Mouse (Mus musculus): ENCODE measurements around the gene Oat.

Gene Oat

GRCm38 (mm10) chr7:132576116-132576650 is at the start of gene Oat:
Gene Oat (minus strand): TSS chr7:132576398.
- Histone ChIP-seq H3K4me1 (replicated peaks; ENCODE audit: low read depth, low read length) (peaks cover 20% of the 10 kb centered on the region), H3K36me3 (ENCODE audit: insufficient read depth, low read length) (no peaks in the 10 kb centered on the region), H3K27me3 (ENCODE audit: insufficient read depth, low read length) (peaks cover 43% of the 10 kb centered on the region), H3K9me3 (ENCODE audit: low read length) (no peaks in the 10 kb centered on the region), H3K4me3 (replicated peaks; ENCODE audit: low read length) (peak within 1 kb of the TSS; percentile 90)
- TF ChIP-seq CTCF (conservative IDR thresholded peaks at IDR 0.05; ENCODE audit: low read length) (no peak), POU5F1 (IDR thresholded peaks at IDR 0.05; ENCODE audit: borderline replicate concordance, low read length) (no peak), NANOG (IDR thresholded peaks at IDR 0.05; ENCODE audit: borderline replicate concordance, low read length) (no peak)

GRCm38 (mm10) chr7:132624161-132624560 is 48.0 kb upstream of the Oat start:
- Histone ChIP-seq H3K27me3 (ENCODE audit: insufficient read depth, low read length) (peaks cover 34% of the 10 kb centered on the region), H3K36me3 (ENCODE audit: insufficient read depth, low read length) (no peaks in the 10 kb centered on the region), H3K4me3 (replicated peaks; ENCODE audit: low read length) (no peak overlapping the region), H3K9me3 (ENCODE audit: low read length) (no peaks in the 10 kb centered on the region), H3K4me1 (replicated peaks; ENCODE audit: low read depth, low read length) (no peaks in the 10 kb centered on the region)
- TF ChIP-seq CTCF (conservative IDR thresholded peaks at IDR 0.05; ENCODE audit: low read length), result no peak
- no peak for TF ChIP-seq NANOG (IDR thresholded peaks at IDR 0.05; ENCODE audit: borderline replicate concordance, low read length)
- TF ChIP-seq POU5F1 (IDR thresholded peaks at IDR 0.05; ENCODE audit: borderline replicate concordance, low read length), result no peak

DNA sequence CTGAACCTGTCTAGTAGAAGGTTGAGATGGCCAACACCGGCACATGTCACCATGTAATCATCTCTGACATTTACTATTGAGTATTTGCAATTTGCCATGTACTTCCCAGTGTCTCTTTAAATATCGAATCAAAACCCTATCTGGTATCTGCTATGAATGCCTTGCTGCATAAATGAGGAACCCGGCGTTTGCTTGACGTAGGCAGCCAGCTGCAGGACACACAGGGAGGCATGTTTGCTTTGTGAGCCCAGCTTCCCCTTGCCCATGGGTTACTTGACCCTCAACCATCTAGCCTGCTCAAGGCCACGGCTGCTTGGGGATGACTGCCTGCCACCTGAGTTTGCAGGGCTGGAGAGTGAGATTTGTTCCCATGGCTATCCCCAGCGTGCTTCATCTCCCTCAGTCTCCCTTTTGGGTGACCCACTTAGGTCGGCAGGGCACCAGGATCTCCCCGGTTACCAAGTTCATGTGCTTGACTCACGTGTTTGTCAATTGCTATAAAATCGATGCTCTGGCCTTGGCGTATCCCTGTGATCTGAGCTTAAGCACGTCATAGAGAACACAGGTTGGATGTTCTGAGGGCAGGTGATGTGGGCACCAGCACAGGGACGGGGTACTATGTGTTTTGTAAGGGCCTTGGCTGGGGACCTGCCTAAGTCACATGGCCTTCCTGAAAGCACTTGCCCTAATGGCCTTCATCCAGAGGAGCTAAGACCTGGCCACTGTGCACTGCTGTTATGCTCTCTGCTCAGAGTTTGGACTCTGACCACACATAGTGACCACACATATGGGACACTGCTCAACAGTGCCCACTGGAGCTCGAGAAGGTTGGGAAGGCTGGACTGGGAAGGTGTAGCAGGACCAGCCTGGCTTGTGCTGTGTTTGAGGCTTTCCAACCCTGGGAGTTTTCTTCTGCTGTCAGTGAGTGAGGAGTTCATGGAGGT is 44.0 kb upstream of the Oat start:
- peaks cover 34% of the 10 kb centered on the region for H3K4me1 ChIP-seq (replicated peaks; ENCODE audit: low read depth, low read length)
- TF ChIP-seq CTCF (conservative IDR thresholded peaks at IDR 0.05; ENCODE audit: low read length) (no peak), NANOG (IDR thresholded peaks at IDR 0.05; ENCODE audit: borderline replicate concordance, low read length) (no peak), POU5F1 (IDR thresholded peaks at IDR 0.05; ENCODE audit: borderline replicate concordance, low read length) (no peak)
- no peaks in the 10 kb centered on the region for H3K36me3 ChIP-seq (ENCODE audit: insufficient read depth, low read length)
- no peaks in the 10 kb centered on the region for H3K9me3 ChIP-seq (ENCODE audit: low read length)
- peaks cover 31% of the 10 kb centered on the region for H3K27me3 ChIP-seq (ENCODE audit: insufficient read depth, low read length)
- no peak overlapping the region for H3K4me3 ChIP-seq (replicated peaks; ENCODE audit: low read length)

DNA sequence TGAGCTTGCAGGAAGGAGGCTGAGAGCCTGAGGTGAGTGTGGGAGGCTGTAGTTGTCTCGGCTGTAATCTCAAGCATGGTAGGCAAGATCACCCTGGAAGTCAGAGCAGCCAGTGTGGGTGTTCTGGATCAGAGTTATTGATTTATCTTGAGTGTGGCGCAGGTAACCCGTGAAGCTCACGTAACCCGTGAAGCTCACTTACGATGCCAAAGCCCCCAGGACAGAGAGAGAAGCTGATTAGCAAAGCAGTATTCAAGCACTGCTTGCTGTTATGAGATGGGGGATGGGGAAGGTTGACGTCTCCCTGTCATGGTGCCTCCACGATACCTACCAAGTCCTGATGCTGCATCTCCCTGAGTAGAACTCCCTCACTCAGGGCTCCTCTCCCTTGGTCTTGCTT is 43.4 kb upstream of the Oat start:
- H3K27me3 ChIP-seq (ENCODE audit: insufficient read depth, low read length), result peaks cover 36% of the 10 kb centered on the region
- no peaks in the 10 kb centered on the region for H3K9me3 ChIP-seq (ENCODE audit: low read length)
- H3K4me3 ChIP-seq (replicated peaks; ENCODE audit: low read length), result no peak overlapping the region
- H3K36me3 ChIP-seq (ENCODE audit: insufficient read depth, low read length), result no peaks in the 10 kb centered on the region
- H3K4me1 ChIP-seq (replicated peaks; ENCODE audit: low read depth, low read length), result peaks cover 41% of the 10 kb centered on the region
- no peak for TF ChIP-seq CTCF (conservative IDR thresholded peaks at IDR 0.05; ENCODE audit: low read length)
- TF ChIP-seq POU5F1 (IDR thresholded peaks at IDR 0.05; ENCODE audit: borderline replicate concordance, low read length), result no peak
- no peak for TF ChIP-seq NANOG (IDR thresholded peaks at IDR 0.05; ENCODE audit: borderline replicate concordance, low read length)

GRCm38 (mm10) chr7:132617021-132617564 is 40.9 kb upstream of the Oat start:
- H3K4me1 ChIP-seq (replicated peaks; ENCODE audit: low read depth, low read length), result peaks cover 60% of the 10 kb centered on the region
- no peaks in the 10 kb centered on the region for H3K36me3 ChIP-seq (ENCODE audit: insufficient read depth, low read length)
- TF ChIP-seq CTCF (conservative IDR thresholded peaks at IDR 0.05; ENCODE audit: low read length), result no peak
- no peak for TF ChIP-seq NANOG (IDR thresholded peaks at IDR 0.05; ENCODE audit: borderline replicate concordance, low read length)
- TF ChIP-seq POU5F1 (IDR thresholded peaks at IDR 0.05; ENCODE audit: borderline replicate concordance, low read length), result no peak
- 0 out of 2 replicates have a peak overlapping the region, but pooled peaks have one; percentile 4 for H3K4me3 ChIP-seq (replicated peaks; ENCODE audit: low read length)
- peaks cover 33% of the 10 kb centered on the region for H3K27me3 ChIP-seq (ENCODE audit: insufficient read depth, low read length)
- H3K9me3 ChIP-seq (ENCODE audit: low read length), result no peaks in the 10 kb centered on the region

DNA sequence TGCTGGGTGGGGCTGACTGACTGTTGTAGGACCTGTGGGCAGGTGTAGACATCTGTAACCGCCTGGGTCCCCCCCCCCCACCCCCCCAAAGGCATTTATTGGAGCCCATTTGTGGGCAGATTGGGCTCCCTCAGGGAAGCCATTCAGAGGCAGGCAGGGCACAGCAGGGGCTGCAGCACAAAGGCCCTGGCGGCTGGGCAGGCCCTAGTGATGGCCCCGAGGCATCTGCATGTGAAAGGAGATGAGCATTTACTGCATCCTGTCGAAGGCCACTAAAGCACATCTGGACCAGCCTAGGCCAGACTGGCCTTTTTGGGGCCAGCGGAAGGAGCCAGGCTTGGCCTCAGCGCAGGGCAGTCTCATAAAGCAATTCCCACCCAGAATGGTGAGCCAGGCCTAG is 40.2 kb upstream of the Oat start:
- no peaks in the 10 kb centered on the region for H3K9me3 ChIP-seq (ENCODE audit: low read length)
- TF ChIP-seq CTCF (conservative IDR thresholded peaks at IDR 0.05; ENCODE audit: low read length), result no peak
- no peak for TF ChIP-seq NANOG (IDR thresholded peaks at IDR 0.05; ENCODE audit: borderline replicate concordance, low read length)
- peak; percentile 49; the same call in 1 of the 2 replicates for TF ChIP-seq POU5F1 (IDR thresholded peaks at IDR 0.05; ENCODE audit: borderline replicate concordance, low read length)
- no peaks in the 10 kb centered on the region for H3K36me3 ChIP-seq (ENCODE audit: insufficient read depth, low read length)
- H3K4me3 ChIP-seq (replicated peaks; ENCODE audit: low read length), result 0 out of 2 replicates have a peak overlapping the region, but pooled peaks have one; percentile 4
- H3K4me1 ChIP-seq (replicated peaks; ENCODE audit: low read depth, low read length), result peaks cover 60% of the 10 kb centered on the region
- peaks cover 31% of the 10 kb centered on the region for H3K27me3 ChIP-seq (ENCODE audit: insufficient read depth, low read length)

GRCm38 (mm10) chr7:132615346-132615745 is 39.1 kb upstream of the Oat start:
- TF ChIP-seq CTCF (conservative IDR thresholded peaks at IDR 0.05; ENCODE audit: low read length), result no peak
- TF ChIP-seq POU5F1 (IDR thresholded peaks at IDR 0.05; ENCODE audit: borderline replicate concordance, low read length), result no peak
- TF ChIP-seq NANOG (IDR thresholded peaks at IDR 0.05; ENCODE audit: borderline replicate concordance, low read length), result no peak
- Histone ChIP-seq H3K9me3 (ENCODE audit: low read length) (no peaks in the 10 kb centered on the region), H3K36me3 (ENCODE audit: insufficient read depth, low read length) (no peaks in the 10 kb centered on the region), H3K4me3 (replicated peaks; ENCODE audit: low read length) (peak overlapping the region; percentile 26; the same call in 1 of the 2 replicates), H3K27me3 (ENCODE audit: insufficient read depth, low read length) (peaks cover 25% of the 10 kb centered on the region), H3K4me1 (replicated peaks; ENCODE audit: low read depth, low read length) (peaks cover 64% of the 10 kb centered on the region)

GRCm38 (mm10) chr7:132611530-132611929 is 35.3 kb upstream of the Oat start:
- no peak for TF ChIP-seq POU5F1 (IDR thresholded peaks at IDR 0.05; ENCODE audit: borderline replicate concordance, low read length)
- TF ChIP-seq NANOG (IDR thresholded peaks at IDR 0.05; ENCODE audit: borderline replicate concordance, low read length), result no peak
- TF ChIP-seq CTCF (conservative IDR thresholded peaks at IDR 0.05; ENCODE audit: low read length), result no peak
- Histone ChIP-seq H3K9me3 (ENCODE audit: low read length) (no peaks in the 10 kb centered on the region), H3K36me3 (ENCODE audit: insufficient read depth, low read length) (no peaks in the 10 kb centered on the region), H3K4me1 (replicated peaks; ENCODE audit: low read depth, low read length) (peaks cover 46% of the 10 kb centered on the region), H3K27me3 (ENCODE audit: insufficient read depth, low read length) (peaks cover 50% of the 10 kb centered on the region), H3K4me3 (replicated peaks; ENCODE audit: low read length) (no peak overlapping the region)
